Mouse (Mus musculus): Measurements from ENCODE around the gene Timp2.
"Not testable (repeated sequence)": the region's sequence is repeated elsewhere in the genome, so short reads cannot be mapped to it uniquely, and the experiment has no call there.

Gene Timp2

DNA sequence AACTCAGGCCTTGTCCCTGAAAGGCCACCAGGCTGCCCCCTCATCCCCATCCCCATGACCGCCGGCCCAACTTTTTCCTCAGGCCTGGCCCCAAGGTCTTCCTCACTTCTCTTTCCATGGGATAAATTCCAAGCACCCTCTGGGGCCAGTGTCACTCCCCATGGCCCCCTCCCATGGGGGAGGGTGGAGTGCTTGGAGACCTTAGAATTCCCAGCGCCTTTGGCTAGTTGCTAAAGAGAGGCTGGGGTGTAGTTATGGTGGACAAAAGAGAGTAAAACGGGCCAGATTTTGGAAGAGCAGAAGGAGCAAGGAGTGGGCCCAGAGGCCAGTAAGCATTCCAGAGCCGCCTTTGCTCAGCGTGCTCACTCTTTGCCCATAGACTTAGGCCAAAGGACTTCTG, at the start of gene Timp2:
TSS of gene Timp2 (minus strand) at position 101 of the 400 bp plus-strand sequence.
- no peak for DNase-seq

DNA sequence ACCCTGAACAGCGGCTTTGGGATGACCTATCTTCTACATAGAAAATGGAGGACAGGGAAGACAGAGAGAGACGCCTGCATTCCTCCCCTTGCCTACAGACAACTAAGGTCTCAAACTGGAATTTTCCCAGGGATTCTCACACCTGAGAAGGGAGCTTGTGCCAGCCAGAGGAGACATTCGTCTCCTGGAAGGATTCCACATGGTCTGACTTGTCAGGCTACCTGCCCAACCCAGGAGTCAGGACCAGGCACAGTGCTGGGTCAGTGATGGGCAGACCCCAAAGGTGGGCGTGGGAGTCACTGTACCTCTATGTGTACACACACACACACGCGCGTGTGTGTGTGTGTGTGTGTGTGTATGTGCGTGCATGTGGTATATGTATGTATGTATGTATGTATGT, 49.8 kb upstream of the Timp2 start:
- peak in 1 of 2 experiments; percentile 3 for DNase-seq

DNA sequence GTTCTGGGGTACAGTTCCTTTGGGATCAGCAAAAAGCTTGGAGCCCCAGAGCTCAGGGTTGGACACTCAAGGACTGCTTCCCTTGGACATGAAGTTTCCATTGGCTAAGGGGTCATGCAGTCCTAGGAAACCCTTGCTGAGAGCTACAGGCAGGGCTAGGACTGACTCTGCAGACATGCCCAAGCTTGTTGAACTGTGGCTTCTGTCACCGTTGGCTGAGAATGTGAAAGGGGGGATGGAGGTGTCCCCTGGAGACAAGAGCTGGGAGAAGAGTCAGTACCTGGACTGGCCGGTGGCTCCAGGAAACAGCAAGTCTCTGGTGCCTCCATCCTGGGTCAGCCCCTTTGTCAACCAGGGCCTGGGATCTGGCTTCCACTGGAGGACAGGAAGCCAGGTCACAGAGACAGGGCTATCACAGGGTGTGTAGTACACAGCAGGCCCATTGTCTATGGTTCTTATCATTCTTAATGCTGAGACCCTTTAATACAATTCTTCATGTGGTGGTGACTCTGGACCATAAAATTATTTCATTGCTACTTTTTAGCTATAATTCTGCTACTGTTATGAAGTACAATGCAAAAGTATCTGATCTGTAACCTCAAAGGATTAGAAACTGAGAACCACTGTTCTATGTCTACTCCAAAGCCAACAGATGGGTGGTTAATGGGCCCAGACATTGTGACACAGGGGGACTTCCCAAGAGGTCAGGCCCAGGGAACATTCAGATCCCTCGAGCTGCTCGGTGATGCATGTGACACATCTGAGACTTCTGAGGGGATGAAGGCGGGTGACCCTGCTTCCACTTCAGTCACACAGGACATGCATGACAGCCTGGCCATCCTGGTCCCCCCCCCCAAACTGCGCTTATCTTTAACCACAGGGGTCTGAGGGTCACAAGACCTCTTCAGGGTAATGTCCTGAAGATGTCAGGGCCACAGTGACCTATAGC, 48.7 kb upstream of the Timp2 start:
- no peak for DNase-seq

DNA sequence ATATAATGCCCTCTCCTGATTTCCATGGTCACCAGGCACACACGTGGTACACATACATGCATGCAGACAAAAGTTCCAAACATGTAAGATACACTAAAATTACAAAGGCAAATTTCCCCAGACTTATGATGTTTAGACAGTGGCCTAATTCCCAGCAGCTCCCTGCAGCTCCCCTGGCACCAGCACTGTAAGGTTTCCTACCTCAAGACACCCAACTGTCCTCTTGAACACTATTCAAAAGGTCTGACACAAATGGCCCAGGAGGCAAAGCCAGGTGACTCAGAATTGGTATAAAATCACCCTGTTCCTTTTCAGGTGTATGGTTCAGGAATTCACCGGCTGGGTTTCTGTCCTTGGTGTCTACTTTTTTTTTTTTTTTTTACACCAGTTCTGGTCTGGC, 47.6 kb upstream of the Timp2 start:
- no peak for DNase-seq

DNA sequence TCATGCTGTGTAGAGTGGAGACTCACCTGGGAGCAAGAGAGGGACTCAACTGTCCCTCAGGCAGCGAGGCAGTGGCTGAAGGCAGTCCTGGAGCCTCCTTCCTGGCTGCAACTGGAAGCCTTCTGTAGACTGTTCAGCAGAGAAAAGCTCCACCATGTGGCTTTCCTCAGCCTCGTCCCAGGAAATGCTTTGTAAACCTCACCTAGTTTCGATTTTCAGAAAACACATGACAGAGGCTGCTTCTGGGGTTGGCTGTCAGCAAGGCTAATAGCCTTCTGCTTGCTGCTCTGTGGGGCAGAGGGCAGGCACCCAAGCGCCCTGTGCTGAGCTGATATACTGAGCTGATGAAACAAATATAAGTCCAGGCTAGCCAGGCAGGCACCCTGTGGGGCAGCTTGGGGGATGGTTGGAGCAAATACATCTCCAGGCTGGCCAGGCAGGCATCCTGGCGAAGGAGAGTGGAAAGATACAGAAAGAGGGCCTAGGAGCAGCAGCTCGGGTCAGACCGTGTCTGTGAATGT, 46.3 kb upstream of the Timp2 start, which contains the start of gene Lgals3bp:
TSS of gene Lgals3bp (minus strand) at position 333 of the 521 bp plus-strand sequence.
- peak; percentile 73 to 79 for DNase-seq

DNA sequence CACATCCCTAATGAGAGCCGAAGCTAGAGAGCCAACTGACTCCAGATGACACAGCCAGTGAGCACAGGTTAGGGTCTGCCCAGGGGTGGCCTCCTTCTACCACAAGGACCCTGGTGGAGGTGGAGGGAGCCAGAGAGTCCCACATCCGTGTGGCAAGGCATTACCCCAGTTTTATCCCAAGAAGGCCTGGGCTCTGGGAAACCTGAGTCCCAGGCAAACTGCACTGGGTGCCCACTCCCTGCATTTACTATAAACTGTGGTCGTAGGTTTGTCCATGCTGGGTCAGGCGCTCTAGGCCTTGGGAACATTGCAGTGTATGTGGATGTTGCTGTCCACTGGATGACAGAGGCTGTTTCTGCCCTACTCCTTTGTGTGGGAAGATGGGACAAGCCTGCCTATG, 45.7 kb upstream of the Timp2 start:
- peak in 1 of 2 experiments; percentile 9 for DNase-seq

DNA sequence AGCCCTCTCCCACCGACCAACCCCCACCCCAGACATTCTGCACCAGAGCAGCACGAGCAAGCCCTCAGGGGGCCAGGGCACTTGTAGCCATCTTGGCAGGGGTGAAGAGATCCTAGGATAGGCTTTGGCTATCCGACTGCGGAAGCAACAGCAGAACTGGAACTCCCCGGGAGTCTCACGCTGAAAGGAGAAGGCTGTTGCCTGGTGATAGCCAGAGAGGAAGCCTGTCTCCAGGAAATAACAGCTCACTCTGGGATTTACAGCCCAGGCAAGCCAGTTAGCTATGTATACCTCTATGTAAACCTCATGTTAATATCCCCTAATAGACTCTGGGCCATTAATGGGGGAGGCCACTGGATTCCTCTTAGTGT, 45.0 kb upstream of the Timp2 start:
- peak; percentile 30 to 52 for DNase-seq

DNA sequence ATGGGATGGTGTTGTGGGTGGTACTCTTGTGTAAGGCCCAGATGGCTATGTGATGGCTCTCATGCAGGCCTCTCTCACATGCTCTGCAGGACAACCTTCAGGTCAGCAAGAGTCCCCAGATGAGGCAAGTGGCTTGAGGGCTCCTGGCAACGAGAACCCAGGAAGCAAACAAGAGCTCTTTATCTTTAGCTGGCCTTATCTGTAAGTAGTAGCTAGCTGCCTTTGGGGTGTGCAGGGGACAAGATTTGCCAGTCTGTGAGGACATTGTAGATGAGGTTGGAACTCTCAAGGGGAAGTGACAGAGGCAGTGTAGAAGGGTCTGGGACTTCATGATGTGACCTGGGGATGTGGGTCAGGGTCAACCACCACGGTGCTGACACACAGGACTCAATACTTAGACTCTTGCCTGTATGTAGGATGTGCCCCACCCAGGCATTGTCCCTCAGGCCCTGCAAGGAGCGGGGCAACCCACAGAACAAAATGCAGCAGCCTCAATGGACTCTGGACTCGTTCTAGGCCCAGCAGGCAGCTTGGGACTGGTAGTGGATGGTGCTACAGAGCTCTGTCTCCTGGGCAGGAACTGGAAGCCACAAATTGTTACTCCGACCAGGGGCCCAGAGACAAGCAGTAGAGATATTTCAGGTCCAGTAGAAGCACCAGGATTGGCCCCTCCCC, 44.5 kb upstream of the Timp2 start:
- DNase-seq: peak in 1 of 2 experiments; percentile 14

DNA sequence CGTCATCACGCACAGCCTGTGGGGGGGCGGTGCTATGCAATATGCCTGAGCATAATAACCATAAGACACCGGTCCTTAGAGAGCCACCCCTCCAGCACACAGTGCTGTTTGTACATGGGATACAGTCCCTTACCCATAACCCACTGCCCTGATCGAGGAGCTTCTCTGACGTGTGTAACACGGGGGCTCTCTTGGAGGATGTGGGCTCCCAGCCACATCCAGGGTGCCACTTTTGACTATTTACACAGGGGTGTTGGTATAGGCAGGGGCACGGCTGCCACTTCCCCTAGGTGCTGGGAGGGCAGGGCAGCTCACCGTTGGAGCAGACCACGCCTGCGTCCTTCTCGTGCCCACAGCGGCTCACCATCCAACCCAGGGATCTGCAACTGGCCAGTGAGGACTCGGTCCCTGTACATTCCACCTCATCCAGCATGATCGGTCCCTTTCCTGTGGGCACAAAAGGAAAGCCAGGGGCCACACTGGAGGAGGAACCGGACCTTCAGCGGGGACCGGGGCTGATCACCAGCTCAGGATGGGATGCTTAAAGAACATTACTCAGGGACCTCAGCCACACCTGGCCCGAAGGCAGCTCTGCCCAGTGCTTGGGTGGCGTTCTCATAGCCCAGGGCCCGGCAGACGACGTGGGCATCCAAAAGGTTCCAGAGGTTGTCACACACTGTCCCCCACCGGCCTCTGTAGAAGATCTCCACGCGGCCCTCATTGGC, 42.4 kb upstream of the Timp2 start:
- peak in 1 of 2 experiments; percentile 2 for DNase-seq

DNA sequence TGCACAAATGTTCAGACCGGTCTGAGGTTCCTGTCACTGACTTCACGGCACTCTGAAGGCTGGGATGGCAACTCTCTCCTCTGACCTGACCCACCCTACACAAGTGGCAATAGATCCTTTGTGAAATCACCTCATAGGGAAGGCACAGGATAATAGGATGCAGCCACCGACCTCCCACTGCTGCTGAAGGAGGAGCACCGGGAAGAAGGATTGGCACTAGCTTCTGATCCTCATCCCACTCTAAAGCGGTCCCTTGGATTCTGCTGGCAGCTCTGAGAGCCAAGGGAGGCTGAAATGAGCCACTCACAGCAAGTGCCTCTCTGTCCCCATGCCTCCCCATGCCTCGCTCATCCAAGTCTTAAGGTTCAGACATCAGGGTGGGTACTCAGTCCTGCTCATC, 39.0 kb upstream of the Timp2 start:
- no peak for DNase-seq

DNA sequence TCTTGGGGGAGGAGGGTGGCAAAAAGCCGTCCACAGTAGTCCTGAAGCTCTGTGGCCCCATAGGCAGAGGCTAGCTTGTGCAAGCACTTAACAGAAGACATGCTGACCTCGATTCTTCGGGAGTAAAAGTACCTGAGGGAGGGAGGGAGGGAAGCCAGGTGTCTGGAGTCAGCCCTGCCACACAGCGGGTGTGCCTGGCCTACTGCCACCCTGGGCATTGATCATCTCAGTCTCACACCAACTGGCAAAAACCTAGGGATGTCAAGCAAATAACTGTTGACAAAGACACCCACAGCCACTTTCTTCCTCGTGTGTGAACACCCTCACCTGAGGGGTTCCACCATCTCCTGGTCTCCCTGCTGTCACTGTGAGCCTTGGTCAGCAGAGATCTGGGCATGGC, 38.5 kb upstream of the Timp2 start:
- no peak for DNase-seq

DNA sequence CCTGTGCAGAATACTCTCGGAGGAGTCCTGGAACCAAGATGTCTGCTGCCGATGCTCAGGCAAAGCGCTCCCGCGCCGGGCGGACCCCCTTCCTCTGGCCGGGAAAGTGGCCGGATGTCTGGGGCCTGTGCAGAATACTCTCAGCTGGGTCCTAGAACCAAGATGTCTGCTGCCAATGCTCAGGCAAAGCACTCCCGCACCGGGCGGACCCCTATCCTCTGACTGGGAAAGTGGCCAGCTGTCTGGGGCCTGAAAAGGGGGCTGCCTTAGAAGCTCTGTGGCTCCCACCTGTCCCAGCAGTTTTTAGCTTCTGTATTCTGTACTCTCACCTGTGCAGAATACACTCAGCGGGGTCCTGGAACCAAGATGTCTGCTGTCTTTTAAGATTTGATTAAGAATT, 32.3 kb upstream of the Timp2 start:
- DNase-seq: not testable (repeated sequence)

DNA sequence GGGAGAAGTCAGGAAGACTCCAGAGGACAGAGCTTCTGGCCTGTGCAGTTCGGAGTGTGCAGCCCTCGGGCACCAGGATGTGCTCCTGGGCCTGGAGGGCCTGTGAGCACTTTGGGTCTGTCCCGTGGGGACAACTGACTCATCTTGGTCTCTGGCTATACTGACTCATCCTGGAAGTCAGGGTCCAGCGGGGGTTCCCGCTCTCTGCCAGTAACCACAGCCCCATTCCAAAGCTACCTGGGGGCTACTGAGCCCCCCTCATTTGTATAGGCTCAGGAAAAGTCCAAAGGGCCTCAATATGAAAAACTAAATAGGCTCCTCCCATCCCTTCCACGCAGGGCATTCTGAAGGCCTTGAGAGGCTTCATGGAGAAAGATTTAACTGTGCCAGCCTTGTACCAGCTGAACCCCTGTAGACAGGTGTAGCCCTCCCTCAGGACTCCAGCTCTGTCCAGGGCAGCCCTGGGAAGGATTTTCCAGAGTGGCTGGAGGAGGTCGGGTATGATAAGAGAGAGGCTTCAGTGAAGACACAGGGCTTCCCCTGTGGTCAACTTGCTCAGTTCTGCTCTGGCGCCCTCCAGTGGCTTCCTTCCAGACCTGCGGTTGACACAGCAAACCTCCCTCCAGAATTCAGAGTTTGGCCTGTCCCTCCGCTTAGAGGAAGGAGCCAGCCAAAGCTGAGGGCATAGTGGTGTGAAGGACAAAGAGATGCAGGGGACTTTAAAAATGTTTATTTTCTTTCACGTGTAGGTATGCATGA, 23.9 kb upstream of the Timp2 start:
- DNase-seq: peak; percentile 85 to 87

DNA sequence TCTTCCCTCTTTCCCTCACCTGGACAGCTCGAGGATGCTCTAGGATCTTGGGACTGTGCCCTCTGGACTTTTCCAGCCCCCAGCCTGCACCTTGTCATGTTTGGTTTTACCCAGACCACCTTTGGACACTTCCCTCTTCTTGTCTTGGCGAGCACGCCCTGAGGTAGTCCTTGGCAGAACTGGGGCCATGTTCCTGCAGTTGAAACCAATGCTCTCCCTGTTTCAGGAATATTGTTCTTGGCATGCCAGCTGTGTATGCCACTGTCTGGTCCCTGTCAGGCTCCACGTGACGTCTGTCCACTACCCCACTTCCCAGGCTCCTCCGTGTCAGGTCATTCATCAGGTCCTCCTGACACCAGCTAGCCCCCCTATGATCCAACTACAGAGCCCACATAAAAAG, 23.1 kb upstream of the Timp2 start:
- no peak for DNase-seq

DNA sequence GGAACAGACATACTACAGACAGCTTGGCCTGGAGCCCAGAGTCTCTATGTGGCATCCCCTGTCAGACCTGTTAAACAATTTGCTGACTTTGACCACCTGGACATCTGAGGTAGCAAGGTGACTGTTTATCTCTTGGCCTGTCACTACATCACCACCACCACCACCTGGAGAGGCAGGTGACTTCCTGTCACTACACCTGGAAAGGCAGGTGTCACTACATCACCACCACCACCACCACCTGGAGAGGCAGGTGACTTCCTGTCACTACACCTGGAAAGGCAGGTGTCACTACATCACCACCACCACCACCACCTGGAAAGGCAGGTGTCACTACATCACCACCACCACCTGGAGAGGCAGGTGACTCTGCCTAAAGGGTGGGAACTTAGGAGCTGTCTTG, 20.8 kb upstream of the Timp2 start:
- DNase-seq: not testable (repeated sequence)

DNA sequence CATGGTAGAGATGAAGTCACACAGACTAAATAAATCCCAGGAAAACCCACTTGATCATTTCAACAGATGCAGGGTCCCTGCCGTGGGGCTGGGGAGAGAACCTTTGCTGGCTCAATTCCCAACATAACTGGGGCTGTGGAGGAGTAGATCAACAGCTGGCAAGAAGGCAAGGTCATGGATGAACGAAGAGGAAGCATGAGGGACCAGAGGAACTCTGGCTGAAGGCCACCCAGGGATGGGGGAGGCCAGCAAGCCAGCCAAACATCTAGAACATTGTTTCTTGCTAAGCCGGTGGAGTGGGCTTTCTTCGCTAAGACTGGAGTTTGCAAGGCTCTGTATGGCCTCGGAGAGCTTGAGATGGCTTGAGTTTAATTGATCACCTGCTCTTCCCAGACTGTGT, 20.3 kb upstream of the Timp2 start:
- DNase-seq: no peak

DNA sequence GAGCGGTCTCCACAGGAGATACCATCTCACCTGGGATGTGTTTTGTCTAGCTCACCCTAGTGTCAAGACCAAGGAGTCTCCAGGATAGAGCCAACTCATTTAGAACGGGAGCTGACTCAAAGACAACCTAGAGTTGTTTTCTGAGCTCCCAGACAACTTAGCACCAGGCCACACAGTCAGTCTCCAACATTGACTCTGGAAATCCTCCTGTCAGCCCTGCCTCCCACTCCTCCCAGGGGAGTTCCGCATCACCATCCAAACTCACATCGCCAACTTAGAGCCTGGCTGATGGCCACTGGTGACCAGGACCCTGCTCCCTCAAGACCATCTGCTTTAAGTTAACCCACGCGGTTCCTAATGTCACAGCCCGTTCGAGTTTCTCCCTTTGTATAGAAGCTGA, 19.9 kb upstream of the Timp2 start:
- no peak for DNase-seq

DNA sequence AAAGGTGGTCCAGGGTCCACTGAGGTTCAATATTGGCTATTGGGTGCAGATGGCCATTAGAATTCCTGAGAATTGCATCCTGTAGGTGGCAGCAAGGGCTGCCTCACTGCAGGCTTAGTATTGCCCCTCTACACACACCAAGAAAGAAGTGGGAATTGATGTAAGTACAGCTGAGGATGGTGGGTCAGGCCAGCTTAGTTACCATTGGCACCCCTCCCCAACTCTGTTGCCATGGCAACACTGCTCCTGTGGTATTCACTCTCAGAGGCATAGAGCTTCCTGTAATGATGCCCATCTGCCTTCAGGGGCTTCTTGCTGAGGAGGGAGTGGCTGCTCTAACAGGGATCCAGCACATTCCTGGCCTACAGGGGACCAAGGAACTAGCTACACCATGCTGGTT, 19.5 kb upstream of the Timp2 start:
- DNase-seq: no peak

DNA sequence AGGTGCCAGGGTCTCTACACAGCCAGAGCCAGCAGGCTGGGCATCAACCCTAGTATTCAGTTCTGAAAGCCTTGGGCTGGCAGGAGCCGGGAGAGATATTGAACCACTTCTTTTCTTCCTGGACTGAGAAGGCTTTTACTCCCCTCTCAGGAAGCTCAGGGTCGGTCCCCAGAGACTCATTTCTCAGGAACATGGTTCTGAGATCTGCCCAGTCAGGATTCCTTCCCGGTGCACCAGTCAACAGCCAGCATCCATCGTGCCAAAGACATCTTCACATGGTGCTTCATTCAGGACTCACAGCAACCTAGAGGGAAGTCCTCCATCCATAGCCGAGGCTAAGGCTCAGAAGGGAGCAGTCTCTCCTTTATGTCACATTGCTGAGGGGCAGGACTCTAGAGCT, 19.0 kb upstream of the Timp2 start:
- no peak for DNase-seq

DNA sequence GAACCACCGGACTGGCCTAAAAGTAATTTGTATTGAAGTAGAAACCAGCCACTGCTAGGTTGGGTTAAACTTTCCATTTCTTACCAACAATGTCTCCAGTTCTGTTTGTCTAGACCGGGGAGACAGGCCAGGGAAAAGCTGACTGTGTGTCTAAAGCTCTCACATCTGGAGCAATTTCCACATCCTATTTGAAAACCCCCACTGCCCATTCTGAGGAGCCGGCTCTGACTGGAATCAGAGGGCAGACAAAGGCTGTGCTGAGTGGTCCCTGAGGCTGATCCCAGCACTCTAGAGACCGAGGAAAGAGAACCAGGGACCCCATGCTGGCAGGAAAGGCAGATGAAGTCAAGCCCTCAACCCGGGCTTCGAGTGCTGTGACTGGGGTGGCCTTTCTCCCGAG, 17.1 kb upstream of the Timp2 start:
- DNase-seq: no peak

DNA sequence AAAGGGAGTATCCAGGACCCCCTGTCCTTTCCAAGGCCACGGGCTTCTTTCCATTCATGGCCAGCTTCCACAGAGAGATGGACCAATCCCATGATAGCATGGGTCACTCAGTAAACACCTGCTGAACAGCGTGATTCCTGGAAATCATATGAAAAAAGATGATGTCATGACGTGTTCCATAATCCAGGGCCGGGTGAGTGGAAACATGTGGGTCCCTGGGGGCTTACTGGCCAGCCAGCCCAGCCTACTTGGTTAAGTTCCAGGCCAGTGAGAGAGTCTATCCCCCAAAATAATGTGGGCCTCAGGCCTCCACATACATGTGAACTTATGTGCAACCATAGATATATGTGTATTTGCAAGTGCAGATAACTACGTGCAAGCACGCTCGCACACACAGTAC, 16.3 kb upstream of the Timp2 start:
- no peak for DNase-seq

DNA sequence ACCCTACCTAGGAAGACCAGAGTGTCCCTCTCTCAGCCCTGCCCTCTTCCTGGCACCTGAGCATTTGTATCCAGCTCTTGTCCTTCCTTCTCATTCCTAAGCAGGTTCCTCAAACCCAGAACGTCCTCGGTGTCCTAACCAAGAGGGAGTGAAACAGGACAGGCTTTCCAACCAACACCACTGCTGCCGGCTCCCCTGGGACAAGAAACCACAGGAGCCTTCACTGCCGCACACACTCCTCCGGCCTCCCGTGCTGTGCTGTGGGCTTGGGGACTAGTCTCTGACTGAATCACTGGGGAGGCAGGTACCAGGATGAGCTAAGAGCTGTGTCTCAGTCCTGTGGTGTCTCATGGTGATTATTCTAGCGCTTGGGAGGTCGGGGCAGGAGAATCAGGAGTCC, 14.1 kb upstream of the Timp2 start:
- no peak for DNase-seq

All from lung, adult 18-20 months (tissue).